Mouse (Mus musculus) spleen, postnatal 4 days (tissue): Measurements from ENCODE around the gene Neurl3.

ENCODE experiments used
- DNase-seq, 2 experiments: peaks; one replicate each; pipeline ENCODE4 v3.0.0; 2022; ENCODE audit warnings: low spot score in 2 of 2

Gene Neurl3

GRCm38 (mm10) chr1:36298107-36298506 lies 23.6 kb upstream of the Neurl3 start:
- DNase-seq = no peak

- peak in 1 of 2 experiments; percentile 17 for DNase-seq
These were observed 22.1 kb upstream of the Neurl3 start for GRCm38 (mm10) chr1:36296466-36297149.

- no peak for DNase-seq
These were observed 19.9 kb upstream of the Neurl3 start for GRCm38 (mm10) chr1:36294402-36294801.

GRCm38 (mm10) chr1:36293470-36293869 lies 19.0 kb upstream of the Neurl3 start:
- DNase-seq = no peak

GRCm38 (mm10) chr1:36281849-36282248 lies 7.4 kb upstream of the Neurl3 start:
- no peak for DNase-seq

- DNase-seq = no peak
These were observed 6.5 kb upstream of the Neurl3 start for GRCm38 (mm10) chr1:36280938-36281337.

GRCm38 (mm10) chr1:36279202-36279601 lies 4.7 kb upstream of the Neurl3 start:
- DNase-seq = peak; percentile 81 to 96

GRCm38 (mm10) chr1:36277267-36278060 lies 3.0 kb upstream of the Neurl3 start:
- DNase-seq = peak; percentile 84 to 95

GRCm38 (mm10) chr1:36275635-36276389 lies 1.3 kb upstream of the Neurl3 start:
- no peak for DNase-seq

GRCm38 (mm10) chr1:36273288-36273687 lies 1.2 kb downstream of the Neurl3 start:
- DNase-seq = peak in 1 of 2 experiments; percentile 42

- peak; percentile 56 to 75 for DNase-seq
These were observed 1.9 kb downstream of the Neurl3 start for GRCm38 (mm10) chr1:36272546-36272945.

GRCm38 (mm10) chr1:36271516-36272230 lies 2.8 kb downstream of the Neurl3 start:
- peak in 1 of 2 experiments; percentile 18 for DNase-seq

GRCm38 (mm10) chr1:36270666-36271065 lies 3.8 kb downstream of the Neurl3 start:
- peak in 1 of 2 experiments; percentile 22 for DNase-seq

GRCm38 (mm10) chr1:36269121-36269795 lies 5.2 kb downstream of the Neurl3 start:
- no peak for DNase-seq

GRCm38 (mm10) chr1:36267595-36267994 lies 6.9 kb downstream of the Neurl3 start:
- no peak for DNase-seq

- no peak for DNase-seq
These were observed 8.2 kb downstream of the Neurl3 start for GRCm38 (mm10) chr1:36266293-36266692.

- DNase-seq = peak in 1 of 2 experiments; percentile 55
These were observed 10.5 kb downstream of the Neurl3 start for GRCm38 (mm10) chr1:36263833-36264488.

GRCm38 (mm10) chr1:36261708-36262504 lies 12.6 kb downstream of the Neurl3 start:
- DNase-seq = peak in 1 of 2 experiments; percentile 43

- no peak for DNase-seq
These were observed 14.1 kb downstream of the Neurl3 start for GRCm38 (mm10) chr1:36260418-36260817.

- DNase-seq = no peak
These were observed 15.2 kb downstream of the Neurl3 start for GRCm38 (mm10) chr1:36259281-36259680.
